Mouse (Mus musculus) E14TG2a.4 (cell line): ENCODE results near the gene Spef2.
"Not testable (repeated sequence)": the region's sequence is repeated elsewhere in the genome, so short reads cannot be mapped to it uniquely, and the experiment has no call there.

Experiments
- CTCF ChIP-seq: conservative IDR thresholded peaks from 2 replicates; pipeline ENCODE4 v1.5.1; 2014; ENCODE audit warnings: low read length
- NANOG ChIP-seq: IDR thresholded peaks from 2 replicates; pipeline ENCODE4 v1.6.1; 2014; ENCODE audit warnings: borderline replicate concordance, low read length, mixed read lengths

DNA sequence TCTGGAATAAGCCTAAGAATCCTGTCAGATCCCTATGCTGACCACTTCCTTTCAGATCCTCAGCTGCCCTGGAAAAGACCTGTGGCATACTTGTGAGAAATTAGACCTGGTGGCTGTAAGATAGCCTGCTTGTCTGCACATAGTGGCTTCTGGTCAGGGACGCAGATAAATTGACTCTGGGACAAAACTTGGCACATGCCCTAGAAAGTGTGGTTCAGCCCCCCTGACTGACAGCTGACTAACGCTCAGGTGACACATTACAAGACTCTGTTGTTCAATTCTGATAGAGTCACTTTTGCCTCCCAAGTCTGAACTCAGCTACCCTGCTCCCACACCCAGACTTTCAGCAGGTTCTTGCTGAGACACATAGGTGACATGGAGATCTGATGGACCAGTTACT, 83.7 kb downstream of the Spef2 start:
- not testable (repeated sequence) for TF ChIP-seq CTCF, NANOG
